Mouse (Mus musculus): ENCODE results near the gene Lhpp. TPM values are rescaled to one million over a fixed set of nuclear protein-coding genes. Genes with fewer than 3 reads are reported as not detected.

Lhpp gene
- total and polyA plus RNA-seq, 3 experiments = 0.10 to 0.11 TPM; not detected in 1

DNA sequence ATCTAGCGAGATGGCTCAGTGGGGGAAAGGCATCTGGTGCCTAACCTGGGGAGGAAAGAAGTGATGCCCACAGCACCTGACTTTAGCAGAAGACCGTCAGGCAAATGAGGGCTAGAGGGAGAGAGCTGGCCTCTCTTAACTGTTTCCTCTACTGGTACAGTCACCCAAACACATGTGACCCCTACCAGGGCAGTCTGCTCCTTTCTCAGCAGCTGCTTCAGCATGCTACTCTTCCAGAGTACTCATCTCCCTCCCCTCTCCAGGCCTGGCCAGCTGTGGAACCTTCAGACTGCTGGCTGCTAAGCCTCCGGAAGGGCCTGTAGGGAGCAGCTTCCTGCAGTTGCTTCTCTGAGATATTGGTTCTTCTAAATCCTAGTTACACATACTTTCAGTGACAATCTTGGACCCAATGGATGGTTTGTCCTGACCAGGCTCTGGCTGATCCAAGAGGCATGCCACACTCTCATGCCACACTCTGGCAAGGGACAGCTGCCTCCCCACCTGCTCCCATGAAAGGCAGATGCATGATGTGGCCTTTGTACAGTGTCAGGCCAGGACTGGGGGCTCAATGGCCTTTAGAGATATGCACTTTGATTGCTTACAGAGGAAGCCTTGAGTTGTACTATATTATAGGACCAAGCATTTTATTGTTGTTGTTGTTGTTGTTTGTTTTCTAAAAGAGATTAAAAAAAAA lies 137.8 kb downstream of the Lhpp start:
- 0 out of 2 replicates have a peak, but pooled peaks have one; percentile 8 for ATAC-seq (ENCODE audit: extremely low read depth, insufficient number of reproducible peaks, low FRiP score, poor library complexity, severe bottlenecking)
- Histone ChIP-seq H3K9me3 (replicated peaks) (no peaks in the 10 kb centered on the region), H3K36me3 (replicated peaks) (peaks cover 78% of the 10 kb centered on the region), H3K4me1 (ENCODE audit: insufficient read depth, low read depth, low read length) (peaks cover 14% of the 10 kb centered on the region), H3K4me3 (ENCODE audit: low read depth, low read length) (no peak overlapping the region), H3K27me3 (ENCODE audit: insufficient read depth, low read length) (no peaks in the 10 kb centered on the region)
- TF ChIP-seq GATA1 (IDR thresholded peaks at IDR 0.05; ENCODE audit: borderline replicate concordance, low read length) (no peak), CTCF (IDR thresholded peaks at IDR 0.05; ENCODE audit: low read depth, low read length) (no peak), GATA2 (IDR thresholded peaks at IDR 0.05; ENCODE audit: borderline replicate concordance, low read depth, low read length) (no peak), POLR2AphosphoS5 (IDR thresholded peaks at IDR 0.05; ENCODE audit: insufficient replicate concordance, low read depth, low read length) (no peak), TAL1 (conservative IDR thresholded peaks at IDR 0.05; ENCODE audit: low read depth, low read length) (no peak)
- DNase-seq (ENCODE audit: low spot score) = no peak

DNA sequence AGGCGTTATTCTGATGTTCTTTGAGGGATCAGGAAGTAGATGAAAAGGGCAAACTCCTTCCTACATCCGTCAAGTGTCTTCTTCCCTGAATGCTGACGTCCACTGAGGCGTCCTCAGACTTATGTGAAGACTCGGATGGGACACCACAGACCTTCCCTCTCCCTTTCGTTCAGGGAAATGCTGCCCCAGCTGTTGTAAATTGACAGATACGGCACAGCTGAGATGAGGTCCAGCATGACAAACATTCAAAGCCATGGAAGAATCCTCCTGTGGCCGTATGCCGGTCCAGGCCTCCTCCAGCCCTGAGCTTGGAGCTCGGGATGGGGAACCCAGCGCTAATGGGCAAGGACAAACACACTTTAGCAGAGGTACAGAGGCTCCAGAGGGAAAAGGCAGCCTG lies 139.1 kb downstream of the Lhpp start:
- Histone ChIP-seq H3K9me3 (replicated peaks) (no peaks in the 10 kb centered on the region), H3K4me1 (ENCODE audit: insufficient read depth, low read depth, low read length) (peaks cover 14% of the 10 kb centered on the region), H3K27me3 (ENCODE audit: insufficient read depth, low read length) (no peaks in the 10 kb centered on the region), H3K4me3 (ENCODE audit: low read depth, low read length) (no peak overlapping the region), H3K36me3 (replicated peaks) (peaks cover 88% of the 10 kb centered on the region)
- DNase-seq (ENCODE audit: low spot score) (no peak), ATAC-seq (ENCODE audit: extremely low read depth, insufficient number of reproducible peaks, low FRiP score, poor library complexity, severe bottlenecking) (no peak)
- TF ChIP-seq GATA2 (IDR thresholded peaks at IDR 0.05; ENCODE audit: borderline replicate concordance, low read depth, low read length) = no peak
- TF ChIP-seq CTCF (IDR thresholded peaks at IDR 0.05; ENCODE audit: low read depth, low read length) = no peak
- no peak for TF ChIP-seq GATA1 (IDR thresholded peaks at IDR 0.05; ENCODE audit: borderline replicate concordance, low read length)
- no peak for TF ChIP-seq TAL1 (conservative IDR thresholded peaks at IDR 0.05; ENCODE audit: low read depth, low read length)
- no peak for TF ChIP-seq POLR2AphosphoS5 (IDR thresholded peaks at IDR 0.05; ENCODE audit: insufficient replicate concordance, low read depth, low read length)

DNA sequence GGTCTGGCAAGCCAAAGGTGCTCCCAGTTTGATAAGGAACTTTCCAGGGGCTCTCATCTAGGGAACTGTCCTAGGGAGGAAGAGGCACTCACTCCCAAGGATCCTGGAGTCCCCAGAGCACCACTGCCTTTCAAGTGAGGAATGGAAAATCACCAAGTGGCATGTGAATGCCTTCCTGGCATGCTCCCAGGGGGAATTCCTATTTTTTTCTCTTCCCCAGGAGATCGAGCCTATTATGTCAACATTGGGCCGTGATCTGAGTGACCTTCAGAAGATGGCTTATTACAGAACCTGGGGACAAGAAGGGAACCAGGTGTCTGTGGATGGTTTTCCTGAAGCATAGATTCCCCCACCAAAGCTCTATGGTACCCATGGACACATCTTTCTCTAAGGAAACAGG lies 141.3 kb downstream of the Lhpp start:
- no peak for TF ChIP-seq TAL1 (conservative IDR thresholded peaks at IDR 0.05; ENCODE audit: low read depth, low read length)
- no peak for TF ChIP-seq CTCF (IDR thresholded peaks at IDR 0.05; ENCODE audit: low read depth, low read length)
- TF ChIP-seq GATA1 (IDR thresholded peaks at IDR 0.05; ENCODE audit: borderline replicate concordance, low read length) = no peak
- no peak for TF ChIP-seq GATA2 (IDR thresholded peaks at IDR 0.05; ENCODE audit: borderline replicate concordance, low read depth, low read length)
- no peak for TF ChIP-seq POLR2AphosphoS5 (IDR thresholded peaks at IDR 0.05; ENCODE audit: insufficient replicate concordance, low read depth, low read length)
- no peak overlapping the region for H3K4me3 ChIP-seq (ENCODE audit: low read depth, low read length)
- no peaks in the 10 kb centered on the region for H3K9me3 ChIP-seq (replicated peaks)
- ATAC-seq (ENCODE audit: extremely low read depth, insufficient number of reproducible peaks, low FRiP score, poor library complexity, severe bottlenecking) (no peak), DNase-seq (ENCODE audit: low spot score) (no peak)
- peaks cover 96% of the 10 kb centered on the region for H3K36me3 ChIP-seq (replicated peaks)
- peaks cover 21% of the 10 kb centered on the region for H3K4me1 ChIP-seq (ENCODE audit: insufficient read depth, low read depth, low read length)
- H3K27me3 ChIP-seq (ENCODE audit: insufficient read depth, low read length) = no peaks in the 10 kb centered on the region

DNA sequence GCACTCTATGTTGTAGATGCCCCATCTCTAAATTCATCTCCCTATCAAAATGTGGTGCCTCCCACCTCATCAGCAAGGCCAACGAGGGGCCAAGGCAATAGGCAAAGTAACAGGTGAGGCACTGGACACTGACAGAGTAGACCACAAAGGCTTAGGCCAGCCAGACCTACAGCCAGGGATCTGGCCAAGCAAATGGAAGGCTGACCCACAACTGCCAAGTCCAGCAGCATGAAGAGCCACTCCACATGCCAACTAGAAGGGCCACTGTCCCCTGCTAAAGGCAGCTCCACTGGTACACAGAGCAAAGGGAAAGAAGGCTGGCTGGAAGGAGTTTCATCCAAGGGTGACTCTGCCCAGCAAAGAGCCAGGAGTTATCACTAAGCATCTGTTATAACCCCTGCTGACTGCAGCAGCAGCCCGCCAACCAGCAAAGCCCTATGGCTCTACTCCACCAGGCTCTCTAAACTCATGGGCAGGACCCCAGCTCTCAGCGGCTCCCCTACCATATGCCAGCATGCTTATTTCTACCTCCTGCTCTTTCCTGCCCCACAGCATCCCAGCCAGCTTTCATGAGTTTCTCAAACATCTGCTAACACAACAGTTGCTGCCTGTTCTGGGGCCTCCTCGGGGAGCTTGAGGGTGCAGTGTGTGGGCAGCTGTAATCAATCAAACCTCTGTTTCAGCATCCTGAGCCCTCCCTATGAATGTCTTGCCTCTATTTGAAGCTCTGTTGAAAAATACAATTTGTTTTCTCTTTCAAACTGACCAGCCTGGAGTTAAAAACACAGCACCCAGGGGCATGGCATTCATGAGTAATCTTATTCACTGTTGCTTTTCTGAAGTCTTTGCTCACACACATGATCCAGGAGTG lies 143.3 kb downstream of the Lhpp start:
- no peaks in the 10 kb centered on the region for H3K9me3 ChIP-seq (replicated peaks)
- no peaks in the 10 kb centered on the region for H3K27me3 ChIP-seq (ENCODE audit: insufficient read depth, low read length)
- peaks cover 97% of the 10 kb centered on the region for H3K36me3 ChIP-seq (replicated peaks)
- peaks cover 13% of the 10 kb centered on the region for H3K4me1 ChIP-seq (ENCODE audit: insufficient read depth, low read depth, low read length)
- ATAC-seq (ENCODE audit: extremely low read depth, insufficient number of reproducible peaks, low FRiP score, poor library complexity, severe bottlenecking) (no peak), DNase-seq (ENCODE audit: low spot score) (no peak)
- TF ChIP-seq POLR2AphosphoS5 (IDR thresholded peaks at IDR 0.05; ENCODE audit: insufficient replicate concordance, low read depth, low read length) (no peak), TAL1 (conservative IDR thresholded peaks at IDR 0.05; ENCODE audit: low read depth, low read length) (no peak), GATA2 (IDR thresholded peaks at IDR 0.05; ENCODE audit: borderline replicate concordance, low read depth, low read length) (no peak), CTCF (IDR thresholded peaks at IDR 0.05; ENCODE audit: low read depth, low read length) (no peak), GATA1 (IDR thresholded peaks at IDR 0.05; ENCODE audit: borderline replicate concordance, low read length) (no peak)
- H3K4me3 ChIP-seq (ENCODE audit: low read depth, low read length) = no peak overlapping the region

DNA sequence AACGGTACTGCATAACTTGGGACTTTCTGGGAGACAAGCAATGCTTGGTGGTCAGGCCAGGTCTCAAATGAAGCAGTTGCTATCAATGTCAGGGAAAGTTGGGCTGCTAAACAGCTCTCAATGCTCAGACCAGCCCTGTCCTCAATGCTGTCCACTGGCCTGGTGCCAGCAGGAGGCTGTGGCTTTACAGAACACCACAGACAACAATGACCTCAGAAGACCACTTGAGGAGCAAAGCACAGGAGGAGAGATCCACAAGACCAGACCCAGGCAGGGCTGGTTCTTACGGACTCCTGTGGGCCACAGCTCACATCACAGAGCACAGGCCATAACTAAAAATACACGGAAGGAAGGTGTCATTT lies 143.9 kb downstream of the Lhpp start:
- Histone ChIP-seq H3K27me3 (ENCODE audit: insufficient read depth, low read length) (no peaks in the 10 kb centered on the region), H3K4me1 (ENCODE audit: insufficient read depth, low read depth, low read length) (peaks cover 13% of the 10 kb centered on the region), H3K4me3 (ENCODE audit: low read depth, low read length) (no peak overlapping the region), H3K36me3 (replicated peaks) (peaks cover 98% of the 10 kb centered on the region), H3K9me3 (replicated peaks) (no peaks in the 10 kb centered on the region)
- DNase-seq (ENCODE audit: low spot score) = no peak
- TF ChIP-seq POLR2AphosphoS5 (IDR thresholded peaks at IDR 0.05; ENCODE audit: insufficient replicate concordance, low read depth, low read length) = no peak
- TF ChIP-seq TAL1 (conservative IDR thresholded peaks at IDR 0.05; ENCODE audit: low read depth, low read length) = no peak
- TF ChIP-seq CTCF (IDR thresholded peaks at IDR 0.05; ENCODE audit: low read depth, low read length) = no peak
- no peak for TF ChIP-seq GATA2 (IDR thresholded peaks at IDR 0.05; ENCODE audit: borderline replicate concordance, low read depth, low read length)
- TF ChIP-seq GATA1 (IDR thresholded peaks at IDR 0.05; ENCODE audit: borderline replicate concordance, low read length) = no peak
- ATAC-seq (ENCODE audit: extremely low read depth, insufficient number of reproducible peaks, low FRiP score, poor library complexity, severe bottlenecking) = no peak

Other genes with a start within 250 kb of the Lhpp start
- gene Oat, start 34.2 kb upstream of the Lhpp start, total RNA-seq (2014; fragmentation: Nextera tagmentation) = 70.6 and 72.4 TPM in 2 replicates
- gene Oat, start 34.2 kb upstream of the Lhpp start, total RNA-seq (2017) = 109 and 114 TPM in 2 replicates
- 2.3 and 2.5 TPM in 2 replicates for gene Oat, start 34.2 kb upstream of the Lhpp start, polyA plus RNA-seq (2012)
- not detected in 2 replicates for gene Nkx1-2, start 11.0 kb upstream of the Lhpp start, total RNA-seq (2014; fragmentation: Nextera tagmentation)
- 0.11 TPM in 1 of 2 replicates, not detected in the other for gene Nkx1-2, start 11.0 kb upstream of the Lhpp start, total RNA-seq (2017)
- gene Nkx1-2, start 11.0 kb upstream of the Lhpp start, polyA plus RNA-seq (2012) = not detected in 2 replicates
- 27.1 and 63.6 TPM in 2 replicates for gene Fam53b, start 203.2 kb downstream of the Lhpp start, total RNA-seq (2014; fragmentation: Nextera tagmentation)
- 15.0 and 22.1 TPM in 2 replicates for gene Fam53b, start 203.2 kb downstream of the Lhpp start, total RNA-seq (2017)
- gene Fam53b, start 203.2 kb downstream of the Lhpp start, polyA plus RNA-seq (2012) = 23.8 and 24.6 TPM in 2 replicates
- gene Eef1akmt2, start 242.0 kb downstream of the Lhpp start, total RNA-seq (2014; fragmentation: Nextera tagmentation) = 24.8 and 28.4 TPM in 2 replicates
- 58.9 and 74.1 TPM in 2 replicates for gene Eef1akmt2, start 242.0 kb downstream of the Lhpp start, total RNA-seq (2017)
- gene Eef1akmt2, start 242.0 kb downstream of the Lhpp start, polyA plus RNA-seq (2012) = 9.3 and 16.5 TPM in 2 replicates
- gene Abraxas2, start 248.6 kb downstream of the Lhpp start, total RNA-seq (2014; fragmentation: Nextera tagmentation) = 69.5 and 79.8 TPM in 2 replicates
- gene Abraxas2, start 248.6 kb downstream of the Lhpp start, total RNA-seq (2017) = 47.7 and 49.9 TPM in 2 replicates
- 4.6 and 4.7 TPM in 2 replicates for gene Abraxas2, start 248.6 kb downstream of the Lhpp start, polyA plus RNA-seq (2012)

Data from G1E (cell line).